Mouse (Mus musculus) MEL (cell line): ENCODE data around the gene Ccdc146. TPM values are rescaled to one million over a fixed set of nuclear protein-coding genes. Genes with fewer than 3 reads are reported as not detected.
A peak's percentile ranks its signal among the peaks of the same experiment; 100 is the strongest.

ENCODE experiments used
- DNase-seq: peaks from one replicate; pipeline ENCODE4 v3.0.0; 2011; ENCODE audit warnings: low read depth, low spot score
- H3K27ac ChIP-seq: 2 replicates; pipeline ENCODE4 v1.5.1; 2012; ENCODE audit warnings: low read depth, mild to moderate bottlenecking, control low read depth, low read length, moderate library complexity; ENCODE audit not compliant: control insufficient read depth
- H3K27me3 ChIP-seq, 2 experiments: fragments of 150-350 bp in 1 of 2; sonication (generic) in 1 of 2; 2 replicates each; pipeline ENCODE4 v1.6.1; 2012; ENCODE audit warnings: low read length in 2 of 2, mild to moderate bottlenecking in 2 of 2, improper control_type of control experiment in 1 of 2, moderate library complexity in 1 of 2; ENCODE audit not compliant: insufficient read depth in 2 of 2, control insufficient read depth in 1 of 2
- H3K36me3 ChIP-seq, 2 experiments: 2 replicates each; pipeline ENCODE4 v1.6.1; 2012 to 2014; ENCODE audit warnings: low read length in 2 of 2, improper control_type of control experiment in 1 of 2, inconsistent platforms in 1 of 2, mild to moderate bottlenecking in 1 of 2; ENCODE audit not compliant: insufficient read depth in 2 of 2, control insufficient read depth in 1 of 2
- H3K4me1 ChIP-seq, 2 experiments: fragments of 150-350 bp in 1 of 2; sonication (generic) in 1 of 2; 2 replicates each; pipeline ENCODE4 v1.6.1; 2012; ENCODE audit warnings: low read length in 2 of 2, improper control_type of control experiment in 1 of 2, mild to moderate bottlenecking in 1 of 2; ENCODE audit not compliant: insufficient read depth in 2 of 2, control insufficient read depth in 1 of 2
- H3K4me3 ChIP-seq, 2 experiments: fragments of 150-350 bp in 1 of 2; sonication (generic) in 1 of 2; 2 replicates each; pipeline ENCODE4 v1.5.1; 2012; ENCODE audit warnings: low read depth in 2 of 2, low read length in 2 of 2, mild to moderate bottlenecking in 2 of 2, moderate library complexity in 2 of 2, control low read depth in 1 of 2, improper control_type of control experiment in 1 of 2; ENCODE audit not compliant: control insufficient read depth in 1 of 2, insufficient read depth in 1 of 2
- H3K79me2 ChIP-seq: 2 replicates; pipeline ENCODE4 v1.6.1; 2012; ENCODE audit warnings: mild to moderate bottlenecking, low read length, moderate library complexity; ENCODE audit not compliant: control insufficient read depth, poor library complexity, insufficient read depth
- H3K9ac ChIP-seq: 2 replicates; pipeline ENCODE4 v1.6.1; 2012; ENCODE audit warnings: low read depth, mild to moderate bottlenecking, control low read depth, low read length, moderate library complexity; ENCODE audit not compliant: control insufficient read depth, poor library complexity, severe bottlenecking
- H3K9me3 ChIP-seq: fragments of 150-350 bp; sonication (generic); replicated peaks from 2 replicates; pipeline ENCODE4 v1.6.1; 2012; ENCODE audit warnings: mild to moderate bottlenecking, low read length, improper control_type of control experiment, moderate library complexity; ENCODE audit not compliant: insufficient read depth
- CTCF ChIP-seq, 3 experiments: IDR thresholded peaks in 2 of 3; conservative IDR thresholded peaks in 1 of 3; 2 replicates each; pipeline ENCODE4 v1.5.1; 2011 to 2012; ENCODE audit warnings: low read length in 3 of 3, low read depth in 2 of 3, mild to moderate bottlenecking in 2 of 3, improper control_type of control experiment in 1 of 3, inconsistent platforms in 1 of 3, mixed read lengths in 1 of 3, moderate library complexity in 1 of 3; ENCODE audit not compliant: control insufficient read depth in 1 of 3, insufficient read depth in 1 of 3, poor library complexity in 1 of 3, severe bottlenecking in 1 of 3
- GATA1 ChIP-seq: IDR thresholded peaks from 2 replicates; pipeline ENCODE4 v1.6.1; 2011; ENCODE audit warnings: low read depth, low read length, improper control_type of control experiment
- MAX ChIP-seq: IDR thresholded peaks from 2 replicates; pipeline ENCODE4 v1.6.1; 2011; ENCODE audit warnings: low read length, improper control_type of control experiment
- MAZ ChIP-seq: IDR thresholded peaks from 2 replicates; pipeline ENCODE4 v1.6.1; 2012; ENCODE audit warnings: low read depth, mild to moderate bottlenecking, inconsistent platforms, low read length, improper control_type of control experiment
- MYC ChIP-seq: IDR thresholded peaks from 2 replicates; pipeline ENCODE4 v1.6.1; 2011; ENCODE audit warnings: low read depth, mild to moderate bottlenecking, low read length, improper control_type of control experiment, moderate library complexity
- NELFE ChIP-seq: IDR thresholded peaks from 2 replicates; pipeline ENCODE4 v1.6.1; 2011; ENCODE audit warnings: low read depth, low read length, improper control_type of control experiment
- NRF1 ChIP-seq: IDR thresholded peaks from 2 replicates; pipeline ENCODE4 v1.6.1; 2014; ENCODE audit warnings: low read depth, mild to moderate bottlenecking, inconsistent platforms, low read length, improper control_type of control experiment, moderate library complexity; ENCODE audit not compliant: poor library complexity, insufficient read depth, severe bottlenecking
- POLR2A ChIP-seq, 2 experiments: IDR thresholded peaks; 2 replicates each; pipeline ENCODE4 v1.6.1; 2011 to 2012; ENCODE audit warnings: low read length in 2 of 2, mild to moderate bottlenecking in 2 of 2, control low read depth in 1 of 2, improper control_type of control experiment in 1 of 2, low read depth in 1 of 2, moderate library complexity in 1 of 2; ENCODE audit not compliant: control insufficient read depth in 1 of 2, insufficient read depth in 1 of 2, poor library complexity in 1 of 2
- POLR2AphosphoS5 ChIP-seq: IDR thresholded peaks from 2 replicates; pipeline ENCODE4 v1.6.1; 2012; ENCODE audit warnings: low read depth, borderline replicate concordance, mild to moderate bottlenecking, inconsistent platforms, low read length, moderate library complexity, mixed read lengths
- RAD21 ChIP-seq: IDR thresholded peaks from 2 replicates; pipeline ENCODE4 v1.6.1; 2011; ENCODE audit warnings: mild to moderate bottlenecking, low read depth, low read length, improper control_type of control experiment
- SIN3A ChIP-seq: IDR thresholded peaks from 2 replicates; pipeline ENCODE4 v1.6.1; 2012; ENCODE audit warnings: low read length, improper control_type of control experiment, inconsistent platforms
- SMC3 ChIP-seq: IDR thresholded peaks from 2 replicates; pipeline ENCODE4 v1.6.1; 2011; ENCODE audit warnings: low read depth, low read length, improper control_type of control experiment
- USF2 ChIP-seq, 2 experiments: IDR thresholded peaks; 2 replicates each; pipeline ENCODE4 v1.6.1; 2011 to 2012; ENCODE audit warnings: improper control_type of control experiment in 2 of 2, low read length in 2 of 2, borderline replicate concordance in 1 of 2, inconsistent platforms in 1 of 2, low read depth in 1 of 2, mild to moderate bottlenecking in 1 of 2; ENCODE audit not compliant: insufficient read depth in 1 of 2
- ZC3H11A ChIP-seq: IDR thresholded peaks from 2 replicates; pipeline ENCODE4 v1.6.1; 2012; ENCODE audit warnings: low read depth, mild to moderate bottlenecking, inconsistent platforms, low read length, improper control_type of control experiment
- ZMIZ1 ChIP-seq: IDR thresholded peaks from 2 replicates; pipeline ENCODE4 v1.6.1; 2012; ENCODE audit warnings: low read depth, mild to moderate bottlenecking, inconsistent platforms, low read length, improper control_type of control experiment, moderate library complexity
- ZNF384 ChIP-seq: IDR thresholded peaks from 2 replicates; pipeline ENCODE4 v1.6.1; 2012; ENCODE audit warnings: low read depth, mild to moderate bottlenecking, inconsistent platforms, low read length, improper control_type of control experiment
- polyA plus RNA-seq, 2 experiments: library from polyadenylated mRNA; stranded (reverse) in 1 of 2; unstranded in 1 of 2; fragments of >175 nt in 1 of 2; fragments of >200 nt in 1 of 2; gene quantifications; 2 replicates each; pipeline versions ENCODE4 v1.2.1 to v1.2.4; 2012; ENCODE audit warnings: low replicate concordance in 2 of 2, low read depth in 1 of 2; ENCODE audit not compliant: insufficient read length in 2 of 2, insufficient read depth in 1 of 2, missing spikeins in 1 of 2
- total RNA-seq: library from RNA; depleted of rRNA; stranded (reverse); fragments of 300-350 nt; gene quantifications from 2 replicates; pipeline ENCODE4 v1.2.3, GENCODE M21; 2012

Gene Ccdc146
- total and polyA plus RNA-seq, 3 experiments = 0.35 to 0.45 TPM; not detected in 1

DNA sequence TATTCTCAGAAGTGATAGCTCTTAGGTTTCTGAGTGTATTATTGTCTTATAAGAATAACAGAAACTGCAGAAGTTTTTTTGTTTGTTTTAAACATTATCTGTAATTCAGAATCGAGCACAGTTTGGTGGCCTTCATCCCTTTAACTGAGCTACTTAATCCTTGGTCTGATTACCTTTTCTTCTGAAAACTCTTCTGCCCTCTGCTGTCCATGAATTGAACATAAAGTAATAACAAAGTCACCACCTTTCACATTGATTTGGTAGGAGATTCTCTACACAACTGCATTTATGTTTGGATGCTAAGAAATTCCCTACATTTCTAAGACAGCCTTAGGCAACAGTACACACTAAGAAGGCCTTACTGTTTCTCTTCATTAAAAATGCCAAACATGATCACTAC, 3.9 kb downstream of the Ccdc146 start:
- Histone ChIP-seq H3K79me2 (peaks cover 8% of the 10 kb centered on the region), H3K4me1 (no peaks in the 10 kb centered on the region; a peak in 1 of 4 replicates), H3K4me3 (no peak overlapping the region), H3K9ac (no peak overlapping the region), H3K27me3 (no peaks in the 10 kb centered on the region), H3K36me3 (peaks cover 0 to 5% of the 10 kb centered on the region in 2 experiments; a peak in 2 of 4 replicates), H3K9me3 (no peaks in the 10 kb centered on the region), H3K27ac (no peak overlapping the region)
- TF ChIP-seq NRF1 (no peak), ZC3H11A (peak; percentile 99), ZMIZ1 (no peak), GATA1 (0 out of 2 replicates have a peak, but pooled peaks have one; percentile 13), SMC3 (peak; percentile 99), RAD21 (peak; percentile 93), SIN3A (peak; percentile 34), CTCF (IDR thresholded peaks at IDR 0.05 in 2 of 3, conservative IDR thresholded peaks at IDR 0.05 in 1 of 3; ENCODE audit: control insufficient read depth in 1 of 3, insufficient read depth in 1 of 3, low read depth in 2 of 3, low read length in 3 of 3, poor library complexity in 1 of 3, severe bottlenecking in 1 of 3) (peak in 2 of 3 experiments; percentile 36 to 94; a peak in 4 of 6 replicates)
- DNase-seq = peak; percentile 77

GRCm38 (mm10) chr5:21418613-21419012, 5.9 kb downstream of the Ccdc146 start:
- DNase-seq = no peak
- Histone ChIP-seq H3K4me1 (peaks cover 7 to 9% of the 10 kb centered on the region in 2 experiments), H3K4me3 (no peak overlapping the region), H3K79me2 (no peaks in the 10 kb centered on the region), H3K9me3 (no peaks in the 10 kb centered on the region), H3K27ac (no peak overlapping the region), H3K9ac (no peak overlapping the region), H3K36me3 (peaks cover 0 to 11% of the 10 kb centered on the region in 2 experiments; a peak in 2 of 4 replicates), H3K27me3 (no peaks in the 10 kb centered on the region)
- TF ChIP-seq ZC3H11A = no peak
- TF ChIP-seq SIN3A = no peak

GRCm38 (mm10) chr5:21414116-21414820, 10.2 kb downstream of the Ccdc146 start:
- no peak overlapping the region for H3K4me3 ChIP-seq
- TF ChIP-seq MAZ (no peak), POLR2A (IDR thresholded peaks at IDR 0.05; ENCODE audit: control insufficient read depth in 1 of 2, insufficient read depth in 1 of 2, low read depth in 1 of 2, low read length in 2 of 2, poor library complexity in 1 of 2) (no peak), POLR2AphosphoS5 (no peak), MYC (no peak), ZNF384 (no peak), MAX (no peak), USF2 (IDR thresholded peaks at IDR 0.05; ENCODE audit: borderline replicate concordance in 1 of 2, insufficient read depth in 1 of 2, low read depth in 1 of 2, low read length in 2 of 2) (no peak), NELFE (no peak)
- TF ChIP-seq, all 39 proteins: peak for 0
- Histone ChIP-seq H3K9me3 (no peaks in the 10 kb centered on the region), H3K36me3 (peaks cover 0 to 40% of the 10 kb centered on the region in 2 experiments; a peak in 2 of 4 replicates), H3K27ac (no peak overlapping the region), H3K79me2 (no peaks in the 10 kb centered on the region; the same call in 1 of the 2 replicates), H3K27me3 (no peaks in the 10 kb centered on the region), H3K9ac (no peak overlapping the region), H3K4me1 (peaks cover 29 to 31% of the 10 kb centered on the region in 2 experiments)
- DNase-seq = peak; percentile 36
